Mouse (Mus musculus): ENCODE measurements around the gene Trim29.
A peak's percentile ranks its signal among the peaks of the same experiment; 100 is the strongest.

Trim29 gene

GRCm38 (mm10) chr9:43313805-43314204, 3.2 kb downstream of the Trim29 start:
- DNase-seq (ENCODE audit: inconsistent ontology term): no peak

DNA sequence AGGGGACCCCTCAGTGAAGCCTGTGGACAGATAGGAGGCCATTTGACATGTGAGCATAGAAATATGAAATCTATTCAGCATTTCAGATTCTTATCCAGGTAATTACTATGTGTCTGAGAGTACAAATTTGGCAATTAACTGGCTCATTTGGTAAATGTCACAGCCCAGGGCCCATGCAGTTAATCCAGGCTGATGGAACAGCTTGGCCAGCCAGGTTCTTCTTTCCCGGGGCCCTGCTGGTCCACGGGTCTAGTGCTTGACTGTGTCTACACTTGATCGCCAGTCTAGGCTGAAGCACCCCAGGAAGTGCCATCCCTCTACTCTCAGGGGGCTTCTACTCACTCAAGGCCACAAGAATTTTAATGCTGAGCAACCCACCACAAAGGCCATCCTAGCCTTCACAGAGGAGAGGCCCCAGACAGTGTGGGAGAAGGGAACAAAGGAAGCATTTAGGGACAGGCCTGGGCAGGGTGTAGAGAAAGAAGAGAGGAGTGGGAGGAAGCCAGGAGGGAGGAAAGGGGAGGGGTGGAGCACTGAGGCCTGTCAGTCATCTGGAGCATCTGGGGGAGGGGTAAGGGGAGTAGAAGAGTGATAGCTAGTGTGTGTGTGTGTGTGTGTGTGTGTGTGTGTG, 4.8 kb downstream of the Trim29 start:
- DNase-seq (ENCODE audit: inconsistent ontology term): peak; percentile 71

DNA sequence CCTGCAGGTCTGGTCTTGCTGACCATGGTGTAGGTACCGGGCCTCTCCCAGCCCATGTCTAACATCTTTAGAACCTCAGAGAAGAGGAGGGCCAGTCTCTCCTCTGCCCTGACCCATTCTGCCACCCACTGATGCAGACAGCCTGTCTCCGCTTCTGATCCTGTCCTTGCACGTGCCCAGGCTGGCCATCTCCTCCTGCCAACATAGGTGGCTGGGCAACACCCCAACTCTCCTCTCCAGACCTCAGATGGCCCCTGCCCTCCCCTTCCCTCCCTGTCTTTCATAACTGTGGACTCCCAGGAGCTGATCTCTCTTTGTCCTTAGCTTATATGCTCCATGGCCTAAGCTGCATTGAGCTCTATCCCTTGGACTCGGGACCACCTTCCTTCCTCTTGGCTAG, 5.8 kb downstream of the Trim29 start:
- no peak for DNase-seq (ENCODE audit: inconsistent ontology term)

- no peak for DNase-seq (ENCODE audit: inconsistent ontology term)
Observed at GRCm38 (mm10) chr9:43318661-43319060, 8.0 kb downstream of the Trim29 start.

- no peak for DNase-seq (ENCODE audit: inconsistent ontology term)
Observed at GRCm38 (mm10) chr9:43321951-43322350, 11.3 kb downstream of the Trim29 start.

DNA sequence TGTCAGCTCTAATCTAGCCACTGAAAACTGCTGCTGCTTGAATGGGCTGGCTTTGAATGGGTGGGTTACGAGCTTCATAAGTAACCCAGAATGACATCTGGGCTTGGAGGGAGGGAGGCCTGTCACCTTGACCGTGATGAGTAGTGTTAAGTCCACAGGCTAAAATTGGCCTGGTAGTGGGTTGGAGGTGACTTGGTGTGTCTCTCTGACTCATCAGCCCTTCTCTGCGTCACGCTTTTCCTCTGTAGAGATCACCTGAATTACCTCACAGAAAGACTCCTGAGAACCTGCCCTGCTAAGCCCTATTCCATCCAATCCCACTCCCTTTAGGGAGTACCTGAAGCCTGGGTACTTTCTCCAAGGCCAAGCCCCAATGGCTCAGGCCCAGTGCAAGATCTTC, 12.0 kb downstream of the Trim29 start:
- no peak for DNase-seq (ENCODE audit: inconsistent ontology term)

GRCm38 (mm10) chr9:43325486-43325885, 14.8 kb downstream of the Trim29 start:
- DNase-seq (ENCODE audit: inconsistent ontology term): no peak

- DNase-seq (ENCODE audit: inconsistent ontology term): no peak
Observed at GRCm38 (mm10) chr9:43326015-43326631, 15.5 kb downstream of the Trim29 start.

DNA sequence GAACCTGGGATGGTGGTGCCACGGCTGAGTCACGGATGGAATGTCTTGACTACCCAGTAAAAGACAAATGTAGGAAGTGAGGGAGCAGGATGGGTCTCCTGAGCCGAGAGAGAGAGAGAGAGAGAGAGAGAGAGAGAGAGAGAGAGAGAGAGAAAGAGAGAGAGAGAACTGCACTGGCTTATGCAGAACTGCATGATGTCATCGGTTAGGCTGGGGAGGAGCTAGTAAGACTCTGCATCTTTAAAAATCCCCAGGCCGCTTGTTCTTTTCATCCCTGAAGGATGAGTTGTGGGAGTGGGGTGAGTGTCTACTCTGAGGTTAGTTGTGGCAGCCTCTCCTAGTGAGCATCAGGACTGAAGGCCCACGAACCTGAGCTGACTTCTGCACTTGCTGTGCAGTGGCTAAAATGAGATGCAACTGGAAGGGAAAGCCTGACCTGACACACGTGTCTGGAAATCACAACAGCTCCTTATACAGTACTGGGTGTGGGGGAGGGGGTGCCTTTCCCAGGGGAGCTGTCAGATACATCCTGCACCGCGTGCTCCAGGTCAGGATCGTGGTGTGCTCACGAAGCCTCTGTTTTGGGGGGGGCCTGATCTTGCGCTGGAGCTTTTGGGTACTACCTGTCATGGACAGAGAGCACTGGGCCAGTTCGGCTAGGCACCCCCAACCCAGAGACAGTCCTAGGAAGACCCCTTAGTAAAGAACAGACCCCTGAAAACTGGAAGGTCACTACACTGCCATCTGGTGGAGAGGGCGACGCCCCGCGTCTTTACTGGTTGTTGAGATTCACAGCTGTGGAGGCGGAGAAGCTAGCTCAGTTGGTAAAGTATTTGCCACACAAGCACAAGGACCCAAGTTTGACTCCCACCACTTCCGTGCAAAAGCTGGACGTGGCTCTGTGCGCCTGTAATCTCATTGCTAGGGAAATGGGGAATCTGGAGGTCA, 16.8 kb downstream of the Trim29 start:
- DNase-seq (ENCODE audit: inconsistent ontology term): no peak

GRCm38 (mm10) chr9:43330426-43330825, 19.8 kb downstream of the Trim29 start:
- DNase-seq (ENCODE audit: inconsistent ontology term): no peak

GRCm38 (mm10) chr9:43331476-43332471, 21.1 kb downstream of the Trim29 start:
- peak; percentile 75 for DNase-seq (ENCODE audit: inconsistent ontology term)

DNA sequence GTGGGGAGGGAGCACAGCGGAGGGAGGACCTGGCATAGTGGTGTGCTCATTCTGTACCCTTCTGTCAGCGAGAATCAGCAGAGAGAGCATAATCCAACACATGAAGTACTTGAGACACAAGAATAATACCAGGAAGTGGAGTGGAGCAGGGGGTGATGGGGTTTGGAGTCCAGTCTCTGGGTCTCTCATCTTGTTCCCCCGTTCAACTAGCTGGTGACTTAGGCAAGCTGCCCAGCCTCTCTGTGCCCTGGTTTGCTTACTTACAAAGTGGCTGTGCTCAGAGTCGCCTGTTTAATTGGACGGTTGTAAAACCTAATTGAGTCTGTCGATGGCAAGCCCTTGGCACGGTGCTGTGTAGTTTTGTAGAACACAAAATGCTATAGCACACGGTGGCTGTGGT, 23.8 kb downstream of the Trim29 start:
- no peak for DNase-seq (ENCODE audit: inconsistent ontology term)

GRCm38 (mm10) chr9:43337636-43338035, 27.0 kb downstream of the Trim29 start:
- DNase-seq (ENCODE audit: inconsistent ontology term): no peak

GRCm38 (mm10) chr9:43338067-43338466, 27.4 kb downstream of the Trim29 start:
- no peak for DNase-seq (ENCODE audit: inconsistent ontology term)

- peak; percentile 53 for DNase-seq (ENCODE audit: inconsistent ontology term)
Observed at GRCm38 (mm10) chr9:43339614-43340020, 29.0 kb downstream of the Trim29 start.

DNA sequence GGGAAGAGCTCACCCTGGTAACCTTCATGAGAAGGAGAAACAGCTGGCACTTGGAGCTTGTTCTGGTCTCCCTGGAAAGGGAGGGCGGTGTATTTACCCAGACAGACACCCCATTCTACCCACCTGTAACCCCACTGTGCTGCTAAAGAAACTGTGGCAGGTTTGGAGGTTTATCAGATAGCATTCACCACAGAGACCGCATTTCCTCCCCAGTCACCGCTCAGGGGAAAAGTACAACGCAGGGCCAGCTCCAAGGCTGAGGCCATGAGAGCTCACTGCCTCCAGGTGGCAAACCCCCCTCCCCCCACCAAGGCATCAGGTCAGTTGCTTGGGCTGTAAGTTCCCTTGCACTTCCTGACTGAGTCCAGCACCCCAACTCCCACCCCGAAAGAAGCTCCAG, 39.4 kb downstream of the Trim29 start:
- DNase-seq (ENCODE audit: inconsistent ontology term): no peak

DNA sequence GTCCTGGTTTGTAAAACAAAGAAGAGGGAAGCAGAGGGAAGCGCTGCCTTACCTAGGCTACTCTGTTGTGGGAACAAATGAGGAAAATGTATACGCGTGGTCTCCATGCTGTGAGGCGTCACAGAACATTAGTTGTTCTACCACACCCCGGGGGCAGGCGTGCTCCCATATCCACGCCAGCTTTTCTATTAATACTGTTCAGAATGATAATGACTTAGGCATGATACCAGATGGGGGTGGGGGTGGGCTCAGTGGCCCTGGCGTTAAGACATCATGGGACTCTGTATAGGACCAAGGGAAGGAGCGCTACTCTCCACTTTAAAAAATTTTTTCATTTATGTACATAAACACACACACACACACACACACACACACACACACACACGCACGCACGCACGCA, 40.4 kb downstream of the Trim29 start:
- no peak for DNase-seq (ENCODE audit: inconsistent ontology term)

DNA sequence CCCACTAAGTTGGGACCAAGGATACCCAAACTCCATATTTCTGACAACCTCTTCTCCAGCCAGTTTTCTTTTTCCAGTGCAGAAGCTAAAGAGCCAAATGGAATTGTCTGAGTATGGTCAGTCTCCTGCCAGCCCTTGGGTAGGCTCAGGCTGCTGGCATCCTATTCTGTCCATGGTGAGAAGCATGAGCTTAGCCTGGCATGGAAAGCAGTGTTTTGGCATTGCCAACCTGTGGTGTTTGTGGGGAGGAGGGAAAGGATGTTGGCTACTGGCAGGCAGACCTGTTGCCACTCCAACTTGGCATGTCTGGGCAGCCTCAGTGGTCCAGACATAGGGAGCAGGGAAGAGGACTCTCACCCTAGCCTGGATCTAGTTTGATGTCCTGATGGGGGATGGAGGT, 46.4 kb downstream of the Trim29 start:
- no peak for DNase-seq (ENCODE audit: inconsistent ontology term)

DNA sequence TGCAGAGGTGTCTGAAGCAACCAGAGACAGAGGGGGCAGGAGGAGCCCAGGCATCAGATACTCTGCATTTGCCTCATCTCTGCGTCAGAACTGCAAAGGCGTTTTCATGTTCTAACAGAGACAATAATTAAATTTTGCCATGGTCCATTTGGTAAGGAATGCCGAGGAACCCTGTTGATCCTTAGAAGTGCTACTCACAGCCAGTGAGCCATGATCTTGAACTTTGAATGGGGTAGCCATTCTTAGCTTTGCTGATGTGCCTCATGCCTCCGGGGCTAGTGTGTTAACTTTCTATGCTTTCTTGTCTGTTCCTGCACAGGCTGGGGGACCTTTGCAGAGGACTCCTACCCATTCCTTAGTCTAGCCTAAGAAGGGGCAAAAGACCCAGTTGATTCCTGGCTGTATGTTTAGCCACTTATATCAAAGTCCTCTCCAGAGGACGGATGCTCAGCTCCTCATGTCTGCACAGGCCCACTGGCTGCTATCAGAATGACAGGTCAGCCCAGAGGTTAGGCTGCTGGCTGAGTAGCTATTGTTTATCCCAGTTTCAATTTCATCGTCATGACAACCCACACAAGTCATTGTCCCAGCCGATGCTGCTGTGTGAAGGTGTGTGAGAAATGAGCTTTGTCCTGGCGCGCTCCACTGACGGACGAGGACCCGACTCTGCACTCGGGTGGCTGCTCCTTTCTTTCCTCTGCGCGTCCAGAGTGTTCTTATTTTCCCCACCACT, 48.1 kb downstream of the Trim29 start:
- DNase-seq (ENCODE audit: inconsistent ontology term): peak; percentile 54

GRCm38 (mm10) chr9:43368781-43369180, 58.1 kb downstream of the Trim29 start:
- DNase-seq (ENCODE audit: inconsistent ontology term): no peak

DNA sequence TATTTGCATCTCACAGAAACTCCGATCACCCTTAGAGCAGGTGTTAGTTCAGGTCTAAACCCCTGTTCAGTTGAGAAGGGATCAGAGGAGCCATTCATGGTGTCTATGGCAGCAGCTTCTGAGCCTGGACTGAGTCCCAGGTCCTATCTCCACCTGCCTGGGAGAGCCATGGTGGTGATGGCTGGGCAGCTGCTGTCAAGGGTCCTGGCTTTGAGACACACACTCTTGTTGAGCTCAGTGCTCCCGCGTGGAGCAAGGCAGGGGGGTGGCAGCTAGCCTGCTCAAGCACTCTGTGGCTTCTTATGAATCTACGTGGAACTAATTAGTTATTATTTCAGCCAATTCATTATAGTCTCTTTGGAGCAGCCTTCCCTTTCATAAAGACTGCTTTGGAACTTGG, 73.2 kb downstream of the Trim29 start:
- no peak for DNase-seq (ENCODE audit: inconsistent ontology term)

All from Muller cell, postnatal 12 days (primary cell).